Mouse (Mus musculus): Measurements from ENCODE around the gene Cyp39a1.

DNA sequence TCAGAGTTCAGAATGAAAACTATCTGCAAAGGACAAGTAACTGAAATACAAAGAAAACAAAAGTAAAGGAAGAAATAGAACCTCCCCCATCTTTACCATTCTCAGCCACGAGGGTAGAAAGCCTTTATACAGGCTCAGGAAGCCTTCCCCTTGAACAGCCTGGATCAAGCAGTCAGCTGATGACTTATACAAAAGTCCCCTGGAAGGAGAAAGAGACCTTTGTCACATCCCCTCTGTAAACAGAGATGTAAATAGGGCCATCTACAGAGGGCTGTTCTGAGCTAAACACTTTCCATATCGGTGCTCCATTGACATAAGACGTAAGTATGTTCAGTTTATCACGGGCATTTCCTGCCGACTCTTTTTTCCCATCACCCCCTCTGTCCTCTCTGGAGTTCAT, 20.3 kb upstream of the Cyp39a1 start:
- TF ChIP-seq CTCF (IDR thresholded peaks at IDR 0.05; ENCODE audit: borderline replicate concordance, insufficient read depth, low read length) (no peak), POLR2A (IDR thresholded peaks at IDR 0.05; ENCODE audit: low read depth, low read length) (no peak)
